Mouse (Mus musculus): ENCODE results near the gene Gm42906.

The Gm42906 gene

DNA sequence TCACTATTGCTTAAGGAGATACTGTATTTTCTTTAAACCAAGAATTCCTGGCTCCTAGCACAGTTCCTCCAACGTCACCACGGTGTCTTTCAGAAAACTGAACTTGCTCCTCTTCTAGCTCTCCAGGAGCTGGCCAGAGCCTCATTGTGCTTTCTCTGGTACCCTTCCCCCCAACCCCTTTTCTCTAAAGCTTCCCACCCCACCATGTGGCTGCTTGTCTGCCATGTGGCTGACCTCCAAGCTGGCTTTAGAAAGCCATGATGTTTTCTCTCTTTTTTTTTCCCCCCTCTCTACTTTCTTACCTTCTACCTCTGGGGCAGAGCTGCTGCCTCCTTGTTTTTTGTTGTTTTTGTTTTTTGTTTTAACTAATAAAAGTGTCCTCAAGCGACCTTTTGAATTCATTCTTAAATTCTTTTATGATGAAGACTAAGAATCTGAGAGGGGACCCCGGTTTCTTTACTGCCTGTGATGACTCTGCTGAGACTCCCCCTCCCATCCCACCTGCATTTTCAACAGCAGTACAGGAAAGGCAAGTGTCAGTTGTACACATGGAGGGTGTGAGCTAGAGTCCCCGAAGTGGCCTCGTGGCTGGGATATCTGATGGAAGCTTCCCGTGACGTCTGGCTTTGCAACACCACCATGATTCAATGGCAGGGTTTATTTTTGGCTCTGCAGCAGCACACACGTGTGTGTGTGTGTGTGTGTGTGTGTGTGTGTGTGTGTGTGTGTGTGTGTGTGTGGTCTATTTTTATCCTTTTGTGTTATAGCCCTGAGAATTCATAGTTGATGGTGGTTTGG, 393.0 kb downstream of the Gm42906 start:
- no peak for TF ChIP-seq GATA4 (IDR thresholded peaks at IDR 0.05; ENCODE audit: insufficient replicate concordance, low read length)

DNA sequence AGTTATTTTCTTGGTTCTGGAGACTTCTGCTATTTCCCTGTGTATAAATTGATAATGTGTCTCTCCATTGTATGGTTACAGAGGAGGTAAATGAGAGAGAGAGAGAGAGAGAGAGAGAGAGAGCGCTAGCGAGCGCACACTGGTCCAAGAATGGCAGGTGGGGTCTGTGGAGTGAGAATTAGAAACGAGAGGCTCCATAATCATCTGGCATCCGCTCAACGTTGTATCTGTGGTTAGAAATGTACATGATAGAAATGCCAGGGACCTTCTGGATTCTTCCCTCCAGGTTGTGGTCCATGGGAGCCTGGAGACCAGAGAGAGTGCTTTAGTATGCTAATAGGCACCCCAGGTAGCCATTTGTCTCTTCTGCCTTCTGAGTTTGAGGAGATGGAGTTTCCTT, 399.1 kb downstream of the Gm42906 start:
- no peak for TF ChIP-seq GATA4 (IDR thresholded peaks at IDR 0.05; ENCODE audit: insufficient replicate concordance, low read length)

DNA sequence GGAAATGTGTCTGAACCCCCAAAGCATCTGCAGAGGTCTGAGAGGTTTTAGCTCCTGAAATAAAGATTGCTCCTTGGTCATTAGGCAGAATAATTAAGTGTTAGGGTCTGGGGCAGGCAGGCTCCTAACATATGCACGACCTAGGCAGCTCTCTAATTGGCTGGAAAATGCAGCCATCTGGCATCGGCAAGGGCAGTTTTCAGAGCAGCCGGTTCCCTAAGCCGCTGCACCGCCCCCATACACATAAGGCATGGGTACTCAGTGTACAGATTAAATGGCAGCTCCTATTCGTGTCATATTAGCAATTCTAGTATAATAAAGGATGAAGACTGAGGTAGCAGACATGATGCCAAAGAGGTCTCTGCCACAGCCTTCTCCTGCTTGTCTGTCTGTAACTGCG, 400.8 kb downstream of the Gm42906 start:
- no peak for TF ChIP-seq GATA4 (IDR thresholded peaks at IDR 0.05; ENCODE audit: insufficient replicate concordance, low read length)

DNA sequence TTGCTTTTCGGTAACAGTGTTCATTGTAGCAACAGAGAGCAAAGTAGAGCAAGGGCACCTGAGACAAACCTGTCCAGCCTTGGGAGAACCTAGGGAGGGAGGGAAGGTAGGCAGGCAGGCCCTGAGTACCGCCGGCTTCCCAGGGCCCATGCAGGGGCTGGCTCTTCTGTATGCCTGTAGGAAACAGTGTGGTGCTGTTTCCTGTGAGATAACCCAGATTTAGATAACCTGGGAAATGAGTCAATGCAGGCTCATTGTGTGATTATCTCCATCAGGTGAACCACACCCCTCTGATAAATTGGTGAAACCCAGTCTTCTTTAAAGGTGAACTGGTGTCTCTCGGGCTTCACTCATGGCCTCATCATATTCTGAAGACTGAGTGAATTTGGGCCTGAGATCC, 401.9 kb downstream of the Gm42906 start:
- no peak for TF ChIP-seq GATA4 (IDR thresholded peaks at IDR 0.05; ENCODE audit: insufficient replicate concordance, low read length)

DNA sequence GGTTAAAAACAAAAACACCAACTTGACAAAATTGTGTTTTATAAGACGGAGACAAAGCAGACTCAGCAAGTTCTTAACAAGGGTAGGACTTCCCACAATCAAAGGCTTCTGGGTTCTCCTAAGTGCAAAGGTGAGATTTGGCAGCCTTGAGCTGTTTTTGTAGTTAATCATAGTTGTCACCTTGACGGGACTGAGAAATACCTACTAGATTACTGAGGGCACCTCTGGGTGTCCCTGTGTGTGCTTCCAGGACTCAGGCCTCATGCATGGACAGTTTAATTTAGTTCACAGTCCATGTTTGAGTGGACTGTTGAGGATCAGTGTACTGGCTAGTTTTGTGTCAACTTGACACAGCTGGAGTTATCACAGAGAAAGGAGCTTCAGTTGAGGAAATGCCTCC, 403.5 kb downstream of the Gm42906 start:
- TF ChIP-seq GATA4 (IDR thresholded peaks at IDR 0.05; ENCODE audit: insufficient replicate concordance, low read length) = no peak

DNA sequence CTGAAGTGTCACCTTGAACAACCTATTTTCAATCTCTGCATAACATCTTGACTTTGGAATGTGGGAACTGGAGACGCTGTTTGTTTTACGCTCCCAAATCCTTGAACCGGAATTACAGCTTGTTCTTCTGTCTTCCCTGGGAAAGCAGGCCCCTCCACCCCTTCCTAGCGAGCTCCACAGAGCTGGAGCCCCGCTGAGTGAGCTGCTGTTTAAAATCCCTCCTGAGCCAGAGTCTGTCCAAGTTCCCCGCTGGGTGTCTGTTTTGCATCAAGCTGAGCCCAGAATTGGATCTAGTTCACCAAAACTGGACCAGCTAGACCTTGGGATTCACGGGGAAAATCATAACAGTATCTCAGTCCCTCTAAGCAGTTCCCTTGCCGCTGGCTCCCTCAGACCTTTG, 404.5 kb downstream of the Gm42906 start:
- no peak for TF ChIP-seq GATA4 (IDR thresholded peaks at IDR 0.05; ENCODE audit: insufficient replicate concordance, low read length)

DNA sequence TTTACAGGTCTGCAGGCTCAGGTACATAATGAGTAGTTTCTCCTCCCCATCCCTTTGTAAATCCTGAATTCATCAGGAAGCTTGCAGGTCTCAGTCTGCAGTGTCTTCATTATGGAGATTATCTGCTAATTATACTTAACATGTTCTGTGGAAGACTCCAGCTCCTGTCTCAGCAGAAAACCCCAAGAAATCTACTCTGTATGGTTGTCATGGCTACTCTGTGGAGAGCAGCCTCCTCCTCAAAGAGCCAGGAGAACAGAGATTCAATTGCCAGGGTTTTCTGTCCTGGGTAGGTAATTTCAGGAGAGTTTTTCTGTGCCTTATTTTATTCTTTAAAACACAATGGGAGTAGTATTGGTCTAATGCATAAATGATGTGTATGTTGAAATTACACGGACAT, 405.0 kb downstream of the Gm42906 start:
- no peak for TF ChIP-seq GATA4 (IDR thresholded peaks at IDR 0.05; ENCODE audit: insufficient replicate concordance, low read length)

DNA sequence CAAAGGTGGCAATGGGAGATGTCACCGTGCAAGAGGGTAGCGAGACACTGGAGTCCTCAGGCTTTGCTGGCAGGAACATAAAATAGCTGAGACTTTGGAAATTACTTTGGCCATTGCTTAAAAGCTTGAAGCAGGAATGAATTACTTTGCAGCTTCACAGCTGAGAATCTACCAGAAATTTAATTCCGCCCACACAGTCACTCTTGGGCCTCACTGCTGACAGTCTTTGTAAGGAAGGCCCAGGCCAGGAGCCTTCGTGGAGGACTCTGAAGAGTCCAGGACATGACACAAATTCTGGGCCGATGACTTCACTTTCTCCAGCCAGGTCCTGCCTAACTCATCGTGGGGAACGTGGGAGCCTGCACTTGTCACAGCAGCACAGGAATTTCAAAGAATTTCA, 405.9 kb downstream of the Gm42906 start:
- TF ChIP-seq GATA4 (IDR thresholded peaks at IDR 0.05; ENCODE audit: insufficient replicate concordance, low read length) = no peak

DNA sequence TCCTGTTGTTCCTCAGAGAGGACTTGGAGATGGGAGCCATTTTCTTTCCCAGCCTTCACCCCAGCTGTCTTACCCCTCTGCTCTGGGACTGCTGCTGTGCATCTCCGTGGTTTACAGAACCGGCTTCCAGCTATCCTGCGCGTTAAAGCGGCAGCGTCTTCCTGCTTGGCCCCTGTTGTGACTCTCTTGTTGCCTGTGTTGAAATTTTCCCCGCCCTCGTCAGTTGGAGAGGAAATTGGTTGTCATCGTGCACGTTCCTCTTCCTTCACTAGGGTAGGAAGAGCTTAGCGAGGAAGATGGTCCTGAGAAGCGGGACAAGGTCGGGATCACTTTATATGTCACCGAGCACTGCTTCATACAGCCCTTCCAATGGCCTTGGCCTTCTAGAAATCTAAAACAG, 407.1 kb downstream of the Gm42906 start:
- TF ChIP-seq GATA4 (IDR thresholded peaks at IDR 0.05; ENCODE audit: insufficient replicate concordance, low read length) = no peak

DNA sequence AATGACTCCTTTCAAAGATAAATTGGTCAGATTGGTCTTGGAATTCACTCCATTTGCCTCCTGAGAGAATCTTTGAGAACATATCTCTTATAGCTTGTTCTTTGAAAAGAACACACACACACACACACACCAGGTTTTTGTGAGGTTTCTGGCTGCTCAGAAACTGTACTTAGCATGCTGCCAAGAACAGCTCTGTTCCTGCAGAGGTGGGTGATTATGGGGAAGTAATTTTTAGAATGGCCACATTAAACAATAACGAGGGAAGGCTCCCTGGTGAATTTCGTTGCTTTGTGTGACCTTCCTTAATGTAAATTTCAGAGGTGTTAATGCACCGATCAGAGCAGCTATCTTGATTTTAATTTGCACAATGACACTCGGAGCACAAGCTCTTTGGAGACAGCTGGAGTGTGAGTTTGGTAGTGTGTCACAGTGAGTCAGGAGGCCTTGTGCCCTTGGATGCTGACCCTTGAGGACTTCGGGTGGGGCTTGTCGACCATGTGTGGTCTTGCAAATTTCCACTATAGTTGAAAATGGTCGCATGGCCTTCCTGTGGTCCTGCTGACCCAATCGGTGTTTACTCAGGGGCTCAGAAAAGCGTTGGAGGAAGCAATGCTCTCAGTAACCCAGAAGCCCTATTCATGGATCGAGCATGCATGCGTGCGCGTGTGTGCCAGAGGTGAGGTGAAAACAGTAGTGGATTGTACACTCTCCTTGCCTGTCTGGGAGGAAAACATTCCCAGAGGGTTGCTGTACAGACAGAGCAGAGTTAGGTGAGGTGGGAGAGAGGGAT, 407.7 kb downstream of the Gm42906 start:
- TF ChIP-seq GATA4 (IDR thresholded peaks at IDR 0.05; ENCODE audit: insufficient replicate concordance, low read length) = no peak

DNA sequence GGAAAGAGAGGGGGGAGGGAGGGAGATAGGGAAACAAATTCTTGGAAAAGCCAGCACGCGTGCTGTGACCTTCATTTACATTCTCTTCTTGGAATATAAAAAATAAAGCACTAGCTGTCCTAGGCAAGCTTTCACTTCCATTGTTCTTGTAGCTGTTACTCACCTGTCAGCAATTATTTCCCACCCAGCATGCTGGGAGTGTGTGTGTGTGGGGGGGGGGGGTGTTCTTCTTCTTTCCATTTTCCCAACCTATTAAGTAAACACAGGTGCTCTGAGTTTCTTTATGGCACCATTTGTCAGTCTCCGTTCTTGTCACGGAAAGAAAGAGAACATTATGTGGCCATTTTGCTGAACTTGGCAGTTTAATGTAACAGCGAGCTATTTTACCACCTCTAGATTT, 409.0 kb downstream of the Gm42906 start:
- no peak for TF ChIP-seq GATA4 (IDR thresholded peaks at IDR 0.05; ENCODE audit: insufficient replicate concordance, low read length)

DNA sequence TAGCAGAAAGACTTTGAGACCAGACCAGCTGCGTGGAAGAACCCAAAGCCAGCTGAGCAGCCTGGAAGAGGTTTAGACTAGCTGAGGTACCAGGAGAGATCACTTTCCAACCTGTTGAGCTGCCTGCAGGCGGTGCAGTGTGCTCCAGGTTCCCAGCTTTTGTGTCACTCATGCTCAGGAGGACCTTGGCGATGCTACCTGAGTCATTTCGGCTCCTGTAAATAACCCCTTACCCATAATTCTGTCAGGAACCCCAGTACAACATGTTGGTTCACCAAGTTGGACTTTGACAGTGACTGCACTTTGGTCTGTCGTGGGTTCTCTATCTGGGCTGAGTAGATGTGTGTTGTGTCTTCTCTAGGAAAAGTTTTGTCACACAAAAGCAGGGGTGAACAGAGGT, 409.5 kb downstream of the Gm42906 start:
- no peak for TF ChIP-seq GATA4 (IDR thresholded peaks at IDR 0.05; ENCODE audit: insufficient replicate concordance, low read length)
